Mouse (Mus musculus) liver, embryonic 14.5 days (tissue): ENCODE measurements around the gene Grm7.

ENCODE experiments used
- CTCF ChIP-seq: IDR thresholded peaks from 2 replicates; pipeline ENCODE4 v1.5.1; 2016; ENCODE audit warnings: antibody characterized with exemption, low read depth, control low read depth
- EP300 ChIP-seq: IDR thresholded peaks from 2 replicates; pipeline ENCODE4 v1.6.1; 2016; ENCODE audit warnings: antibody characterized with exemption, low read depth

DNA sequence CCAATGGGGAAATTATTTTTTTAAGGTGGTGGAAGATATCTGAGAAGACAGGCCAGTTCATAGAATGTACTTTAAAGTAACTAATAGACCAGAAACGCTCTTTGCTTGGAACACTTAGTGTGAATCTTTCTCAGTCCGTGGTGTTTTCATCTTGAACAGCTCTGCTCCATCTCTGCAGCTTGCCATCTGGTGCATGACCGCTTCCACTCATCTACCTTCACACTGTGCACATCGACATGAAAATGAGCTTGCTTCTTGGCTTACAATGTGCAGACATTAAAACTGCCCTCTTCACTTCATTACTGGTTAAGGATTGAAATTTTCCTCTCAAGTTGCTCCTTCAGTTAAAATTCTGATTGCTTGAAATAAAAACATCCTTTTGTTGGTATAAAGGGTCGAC, 854.2 kb downstream of the Grm7 start:
- TF ChIP-seq CTCF (no peak), EP300 (no peak)
